Mouse (Mus musculus): ENCODE data around the gene Nfam1. TPM values are rescaled to one million over a fixed set of nuclear protein-coding genes. Genes with fewer than 3 reads are reported as not detected.

Gene Nfam1
- polyA plus RNA-seq, 1 experiment = not detected

GRCm38 (mm10) chr15:83043362-83043708, 10.2 kb upstream of the Nfam1 start:
- TF ChIP-seq GATA1 (IDR thresholded peaks at IDR 0.05; ENCODE audit: low read length) = no peak

GRCm38 (mm10) chr15:83042655-83043361, 9.7 kb upstream of the Nfam1 start:
- TF ChIP-seq GATA1 (IDR thresholded peaks at IDR 0.05; ENCODE audit: low read length) = no peak

- TF ChIP-seq GATA1 (IDR thresholded peaks at IDR 0.05; ENCODE audit: low read length) = no peak
Measured at GRCm38 (mm10) chr15:83040156-83040555, 7.0 kb upstream of the Nfam1 start.

GRCm38 (mm10) chr15:83038812-83039211, 5.7 kb upstream of the Nfam1 start:
- no peak for TF ChIP-seq GATA1 (IDR thresholded peaks at IDR 0.05; ENCODE audit: low read length)

GRCm38 (mm10) chr15:83037755-83038483, 4.8 kb upstream of the Nfam1 start:
- no peak for TF ChIP-seq GATA1 (IDR thresholded peaks at IDR 0.05; ENCODE audit: low read length)

- TF ChIP-seq GATA1 (IDR thresholded peaks at IDR 0.05; ENCODE audit: low read length) = no peak
Measured at GRCm38 (mm10) chr15:83036900-83037519, 3.9 kb upstream of the Nfam1 start.

GRCm38 (mm10) chr15:83036089-83036488, 3.0 kb upstream of the Nfam1 start:
- no peak for TF ChIP-seq GATA1 (IDR thresholded peaks at IDR 0.05; ENCODE audit: low read length)

- no peak for TF ChIP-seq GATA1 (IDR thresholded peaks at IDR 0.05; ENCODE audit: low read length)
Measured at GRCm38 (mm10) chr15:83034275-83034977, 1.3 kb upstream of the Nfam1 start.

GRCm38 (mm10) chr15:83030884-83031283, 2.2 kb downstream of the Nfam1 start:
- TF ChIP-seq GATA1 (IDR thresholded peaks at IDR 0.05; ENCODE audit: low read length) = no peak

- no peak for TF ChIP-seq GATA1 (IDR thresholded peaks at IDR 0.05; ENCODE audit: low read length)
Measured at GRCm38 (mm10) chr15:83029725-83030718, 3.1 kb downstream of the Nfam1 start.

- TF ChIP-seq GATA1 (IDR thresholded peaks at IDR 0.05; ENCODE audit: low read length) = no peak
Measured at GRCm38 (mm10) chr15:83026129-83026528, 7.0 kb downstream of the Nfam1 start.

GRCm38 (mm10) chr15:83025041-83025760, 7.9 kb downstream of the Nfam1 start:
- no peak for TF ChIP-seq GATA1 (IDR thresholded peaks at IDR 0.05; ENCODE audit: low read length)

- no peak for TF ChIP-seq GATA1 (IDR thresholded peaks at IDR 0.05; ENCODE audit: low read length)
Measured at GRCm38 (mm10) chr15:83022947-83023346, 10.2 kb downstream of the Nfam1 start.

Data from G1E-ER4 (cell line).